Mouse (Mus musculus): ENCODE data around the gene Rsph14. TPM values are rescaled to one million over a fixed set of nuclear protein-coding genes. Genes with fewer than 3 reads are reported as not detected.
A peak's percentile ranks its signal among the peaks of the same experiment; 100 is the strongest.

Rsph14 gene
- polyA plus RNA-seq, 1 experiment from 2014 or later: not detected

GRCm38 (mm10) chr10:75021138-75021537 lies 11.2 kb downstream of the Rsph14 start:
- no peaks in the 10 kb centered on the region for H3K4me1 ChIP-seq (replicated peaks; ENCODE audit: control insufficient read depth, insufficient read depth, low read length)
- no peaks in the 10 kb centered on the region for H3K27me3 ChIP-seq (ENCODE audit: control insufficient read depth, insufficient read depth, low read length)
- H3K27ac ChIP-seq (ENCODE audit: low read depth, low read length): no peak overlapping the region
- H3K9me3 ChIP-seq (ENCODE audit: control insufficient read depth, low read length): no peaks in the 10 kb centered on the region
- DNase-seq (ENCODE audit: low spot score) (peak; percentile 85), ATAC-seq (replicated peaks; ENCODE audit: low FRiP score) (peak; percentile 59; the same call in 1 of the 2 replicates)
- no peak overlapping the region for H3K4me2 ChIP-seq (ENCODE audit: low read depth, low read length, severe bottlenecking)
- H3K4me3 ChIP-seq (ENCODE audit: low read depth, low read length): no peak overlapping the region
- WGBS: 17% methylated on average over 6 of the region's 6 CpGs
- no peaks in the 10 kb centered on the region for H3K36me3 ChIP-seq (ENCODE audit: control insufficient read depth, insufficient read depth, low read length)
- no peak overlapping the region for H3K9ac ChIP-seq (ENCODE audit: low read length)

- Histone ChIP-seq H3K27ac (ENCODE audit: low read depth, low read length) (no peak overlapping the region), H3K9me3 (ENCODE audit: control insufficient read depth, low read length) (no peaks in the 10 kb centered on the region), H3K4me2 (ENCODE audit: low read depth, low read length, severe bottlenecking) (no peak overlapping the region), H3K9ac (ENCODE audit: low read length) (no peak overlapping the region), H3K36me3 (ENCODE audit: control insufficient read depth, insufficient read depth, low read length) (no peaks in the 10 kb centered on the region), H3K4me3 (ENCODE audit: low read depth, low read length) (no peak overlapping the region), H3K27me3 (ENCODE audit: control insufficient read depth, insufficient read depth, low read length) (no peaks in the 10 kb centered on the region), H3K4me1 (replicated peaks; ENCODE audit: control insufficient read depth, insufficient read depth, low read length) (no peaks in the 10 kb centered on the region)
- WGBS: 74% methylated on average over 2 of the region's 2 CpGs
- DNase-seq (ENCODE audit: low spot score): no peak
- 0 out of 2 replicates have a peak, but pooled peaks have one; percentile 10 for ATAC-seq (replicated peaks; ENCODE audit: low FRiP score)
These were observed 12.1 kb downstream of the Rsph14 start for GRCm38 (mm10) chr10:75020271-75020670.

- Histone ChIP-seq H3K9ac (ENCODE audit: low read length) (no peak overlapping the region), H3K4me1 (replicated peaks; ENCODE audit: control insufficient read depth, insufficient read depth, low read length) (no peaks in the 10 kb centered on the region), H3K4me2 (ENCODE audit: low read depth, low read length, severe bottlenecking) (no peak overlapping the region), H3K27me3 (ENCODE audit: control insufficient read depth, insufficient read depth, low read length) (no peaks in the 10 kb centered on the region), H3K36me3 (ENCODE audit: control insufficient read depth, insufficient read depth, low read length) (no peaks in the 10 kb centered on the region), H3K4me3 (ENCODE audit: low read depth, low read length) (no peak overlapping the region), H3K27ac (ENCODE audit: low read depth, low read length) (no peak overlapping the region), H3K9me3 (ENCODE audit: control insufficient read depth, low read length) (no peaks in the 10 kb centered on the region)
- no peak for ATAC-seq (replicated peaks; ENCODE audit: low FRiP score)
- 92% methylated on average over 4 of the region's 4 CpGs for WGBS
- DNase-seq (ENCODE audit: low spot score): no peak
These were observed 15.9 kb downstream of the Rsph14 start for GRCm38 (mm10) chr10:75016481-75016880.

- Histone ChIP-seq H3K27ac (ENCODE audit: low read depth, low read length) (no peak overlapping the region), H3K9me3 (ENCODE audit: control insufficient read depth, low read length) (no peaks in the 10 kb centered on the region), H3K4me3 (ENCODE audit: low read depth, low read length) (no peak overlapping the region), H3K9ac (ENCODE audit: low read length) (no peak overlapping the region), H3K36me3 (ENCODE audit: control insufficient read depth, insufficient read depth, low read length) (no peaks in the 10 kb centered on the region), H3K4me2 (ENCODE audit: low read depth, low read length, severe bottlenecking) (no peak overlapping the region), H3K4me1 (replicated peaks; ENCODE audit: control insufficient read depth, insufficient read depth, low read length) (no peaks in the 10 kb centered on the region), H3K27me3 (ENCODE audit: control insufficient read depth, insufficient read depth, low read length) (no peaks in the 10 kb centered on the region)
- ATAC-seq (replicated peaks; ENCODE audit: low FRiP score): no peak
- no peak for DNase-seq (ENCODE audit: low spot score)
- 73% methylated on average over 14 of the region's 14 CpGs for WGBS
These were observed 16.9 kb downstream of the Rsph14 start for GRCm38 (mm10) chr10:75015465-75015864.

GRCm38 (mm10) chr10:75010704-75011103 lies 21.7 kb downstream of the Rsph14 start:
- no peaks in the 10 kb centered on the region for H3K9me3 ChIP-seq (ENCODE audit: control insufficient read depth, low read length)
- DNase-seq (ENCODE audit: low spot score): no peak
- H3K9ac ChIP-seq (ENCODE audit: low read length): no peak overlapping the region
- 91% methylated on average over 15 of the region's 15 CpGs for WGBS
- ATAC-seq (replicated peaks; ENCODE audit: low FRiP score): no peak
- no peaks in the 10 kb centered on the region for H3K27me3 ChIP-seq (ENCODE audit: control insufficient read depth, insufficient read depth, low read length)
- H3K4me2 ChIP-seq (ENCODE audit: low read depth, low read length, severe bottlenecking): no peak overlapping the region
- no peak overlapping the region for H3K4me3 ChIP-seq (ENCODE audit: low read depth, low read length)
- H3K4me1 ChIP-seq (replicated peaks; ENCODE audit: control insufficient read depth, insufficient read depth, low read length): no peaks in the 10 kb centered on the region
- no peak overlapping the region for H3K27ac ChIP-seq (ENCODE audit: low read depth, low read length)
- H3K36me3 ChIP-seq (ENCODE audit: control insufficient read depth, insufficient read depth, low read length): no peaks in the 10 kb centered on the region

GRCm38 (mm10) chr10:75006889-75007662 lies 25.3 kb downstream of the Rsph14 start:
- DNase-seq (ENCODE audit: low spot score): no peak
- no peak overlapping the region for H3K27ac ChIP-seq (ENCODE audit: low read depth, low read length)

GRCm38 (mm10) chr10:75004067-75004466 lies 28.3 kb downstream of the Rsph14 start:
- DNase-seq (ENCODE audit: low spot score): no peak
- no peaks in the 10 kb centered on the region for H3K27me3 ChIP-seq (ENCODE audit: control insufficient read depth, insufficient read depth, low read length)
- WGBS: 87% methylated on average over 3 of the region's 3 CpGs
- no peak for ATAC-seq (replicated peaks; ENCODE audit: low FRiP score)
- H3K9me3 ChIP-seq (ENCODE audit: control insufficient read depth, low read length): no peaks in the 10 kb centered on the region
- peaks cover 2% of the 10 kb centered on the region; the same call in 1 of the 2 replicates for H3K4me1 ChIP-seq (replicated peaks; ENCODE audit: control insufficient read depth, insufficient read depth, low read length)
- H3K4me2 ChIP-seq (ENCODE audit: low read depth, low read length, severe bottlenecking): no peak overlapping the region
- H3K9ac ChIP-seq (ENCODE audit: low read length): no peak overlapping the region
- H3K4me3 ChIP-seq (ENCODE audit: low read depth, low read length): no peak overlapping the region
- no peaks in the 10 kb centered on the region for H3K36me3 ChIP-seq (ENCODE audit: control insufficient read depth, insufficient read depth, low read length)
- no peak overlapping the region for H3K27ac ChIP-seq (ENCODE audit: low read depth, low read length)

More at GRCm38 (mm10) chr10:75006889-75007662, 25.3 kb downstream of the Rsph14 start:
- Histone ChIP-seq H3K9me3 (ENCODE audit: control insufficient read depth, low read length) (no peaks in the 10 kb centered on the region), H3K9ac (ENCODE audit: low read length) (no peak overlapping the region), H3K27me3 (ENCODE audit: control insufficient read depth, insufficient read depth, low read length) (no peaks in the 10 kb centered on the region), H3K4me1 (replicated peaks; ENCODE audit: control insufficient read depth, insufficient read depth, low read length) (no peaks in the 10 kb centered on the region), H3K4me3 (ENCODE audit: low read depth, low read length) (no peak overlapping the region), H3K4me2 (ENCODE audit: low read depth, low read length, severe bottlenecking) (no peak overlapping the region), H3K36me3 (ENCODE audit: control insufficient read depth, insufficient read depth, low read length) (no peaks in the 10 kb centered on the region)
- WGBS: 65% methylated on average over 8 of the region's 8 CpGs
- ATAC-seq (replicated peaks; ENCODE audit: low FRiP score): no peak

- no peaks in the 10 kb centered on the region for H3K36me3 ChIP-seq (ENCODE audit: control insufficient read depth, insufficient read depth, low read length)
- ATAC-seq (replicated peaks; ENCODE audit: low FRiP score) (no peak), DNase-seq (ENCODE audit: low spot score) (no peak)
- WGBS: 91% methylated on average over 8 of the region's 8 CpGs
- no peaks in the 10 kb centered on the region for H3K9me3 ChIP-seq (ENCODE audit: control insufficient read depth, low read length)
- H3K4me2 ChIP-seq (ENCODE audit: low read depth, low read length, severe bottlenecking): no peak overlapping the region
- peaks cover 2% of the 10 kb centered on the region; the same call in 1 of the 2 replicates for H3K4me1 ChIP-seq (replicated peaks; ENCODE audit: control insufficient read depth, insufficient read depth, low read length)
- no peak overlapping the region for H3K27ac ChIP-seq (ENCODE audit: low read depth, low read length)
- no peak overlapping the region for H3K4me3 ChIP-seq (ENCODE audit: low read depth, low read length)
- H3K9ac ChIP-seq (ENCODE audit: low read length): no peak overlapping the region
- no peaks in the 10 kb centered on the region for H3K27me3 ChIP-seq (ENCODE audit: control insufficient read depth, insufficient read depth, low read length)
These were observed 31.0 kb downstream of the Rsph14 start for GRCm38 (mm10) chr10:75001391-75001790.

- WGBS: 2% methylated on average over 16 of the region's 17 CpGs
- H3K4me1 ChIP-seq (replicated peaks; ENCODE audit: control insufficient read depth, insufficient read depth, low read length): peaks cover 9% of the 10 kb centered on the region
- H3K9me3 ChIP-seq (ENCODE audit: control insufficient read depth, low read length): no peaks in the 10 kb centered on the region
- peak overlapping the region; percentile 36 for H3K9ac ChIP-seq (ENCODE audit: low read length)
- no peaks in the 10 kb centered on the region for H3K27me3 ChIP-seq (ENCODE audit: control insufficient read depth, insufficient read depth, low read length)
- ATAC-seq (replicated peaks; ENCODE audit: low FRiP score): peak; percentile 63
- DNase-seq (ENCODE audit: low spot score): peak; percentile 76
- H3K27ac ChIP-seq (ENCODE audit: low read depth, low read length): no peak overlapping the region
- H3K4me3 ChIP-seq (ENCODE audit: low read depth, low read length): peak overlapping the region; percentile 16; the same call in 1 of the 2 replicates
- peaks cover 4% of the 10 kb centered on the region; the same call in 1 of the 2 replicates for H3K36me3 ChIP-seq (ENCODE audit: control insufficient read depth, insufficient read depth, low read length)
- H3K4me2 ChIP-seq (ENCODE audit: low read depth, low read length, severe bottlenecking): peak overlapping the region; percentile 49
These were observed 37.0 kb downstream of the Rsph14 start for GRCm38 (mm10) chr10:74995377-74995776.

Data from forebrain, embryonic 11.5 days (tissue).